Mouse (Mus musculus) c-Kit-positive CD71-positive TER-119-negative erythroid progenitor cells, embryonic 14.5 days (primary cell): ENCODE results near the gene Nyx.

Experiments
- DNase-seq: peaks from one replicate; pipeline ENCODE4 v3.0.0-alpha.2; 2013; ENCODE audit warnings: low read depth

Gene Nyx

GRCm38 (mm10) chrX:13492922-13493321 lies 27.0 kb downstream of the Nyx start:
- no peak for DNase-seq

GRCm38 (mm10) chrX:13494892-13495703 lies 29.2 kb downstream of the Nyx start:
- no peak for DNase-seq

GRCm38 (mm10) chrX:13500284-13500683 lies 34.4 kb downstream of the Nyx start:
- DNase-seq = no peak

- DNase-seq = no peak
Measured at GRCm38 (mm10) chrX:13502862-13503375, 37.0 kb downstream of the Nyx start.

- no peak for DNase-seq
Measured at GRCm38 (mm10) chrX:13504389-13504788, 38.5 kb downstream of the Nyx start.

- no peak for DNase-seq
Measured at GRCm38 (mm10) chrX:13506376-13506775, 40.5 kb downstream of the Nyx start.

GRCm38 (mm10) chrX:13513127-13513526 lies 47.2 kb downstream of the Nyx start:
- no peak for DNase-seq

- DNase-seq = no peak
Measured at GRCm38 (mm10) chrX:13513864-13514263, 48.0 kb downstream of the Nyx start.

GRCm38 (mm10) chrX:13516451-13516850 lies 50.5 kb downstream of the Nyx start:
- DNase-seq = no peak

GRCm38 (mm10) chrX:13518019-13518418 lies 52.1 kb downstream of the Nyx start:
- DNase-seq = no peak

- no peak for DNase-seq
Measured at GRCm38 (mm10) chrX:13518781-13519407, 53.0 kb downstream of the Nyx start.

GRCm38 (mm10) chrX:13519408-13519783 lies 53.5 kb downstream of the Nyx start:
- DNase-seq = no peak

GRCm38 (mm10) chrX:13520566-13520965 lies 54.7 kb downstream of the Nyx start:
- DNase-seq = no peak

GRCm38 (mm10) chrX:13521288-13521687 lies 55.4 kb downstream of the Nyx start:
- no peak for DNase-seq
